Mouse (Mus musculus) cortical plate, adult 2 months (tissue): Measurements from ENCODE around the gene Irs2. TPM values are rescaled to one million over a fixed set of nuclear protein-coding genes. Genes with fewer than 3 reads are reported as not detected.

Experiments
- H3K27ac ChIP-seq: fragments of 200-500 bp; 2 replicates; pipeline ENCODE4 v1.5.1; 2012; ENCODE audit warnings: low read length, control low read depth, inconsistent platforms; ENCODE audit not compliant: insufficient read depth
- H3K4me1 ChIP-seq: fragments of 200-500 bp; 2 replicates; pipeline ENCODE4 v1.6.1; 2011; ENCODE audit warnings: low read length; ENCODE audit not compliant: control insufficient read depth, insufficient read depth
- H3K4me3 ChIP-seq: fragments of 200-500 bp; 2 replicates; pipeline ENCODE4 v1.5.1; 2011; ENCODE audit warnings: mild to moderate bottlenecking, low read length, control low read depth; ENCODE audit not compliant: insufficient read depth
- CTCF ChIP-seq: fragments of 200-500 bp; IDR thresholded peaks from 2 replicates; pipeline ENCODE4 v1.5.1; 2011; ENCODE audit warnings: mild to moderate bottlenecking, control low read depth, low read length; ENCODE audit not compliant: insufficient read depth; ENCODE audit errors: extremely low read depth
- POLR2A ChIP-seq: fragments of 200-500 bp; IDR thresholded peaks from 2 replicates; pipeline ENCODE4 v1.6.1; 2011; ENCODE audit warnings: mild to moderate bottlenecking, low read length, control low read depth; ENCODE audit not compliant: insufficient read depth; ENCODE audit errors: extremely low read depth
- polyA plus RNA-seq: library from polyadenylated mRNA; depleted of rRNA; stranded (reverse); fragments of >200 nt; gene quantifications from 2 replicates; pipeline ENCODE4 v1.2.3, GENCODE M21; 2012

Gene Irs2
- polyA plus RNA-seq, 1 experiment = 18.0 TPM

- Histone ChIP-seq H3K4me3 (no peak overlapping the region), H3K4me1 (no peaks in the 10 kb centered on the region; the same call in 1 of the 2 replicates), H3K27ac (peak overlapping the region; percentile 43)
- no peak for TF ChIP-seq POLR2A
- no peak for TF ChIP-seq CTCF
These were observed 30.4 kb downstream of the Irs2 start for GRCm38 (mm10) chr8:10977742-10978376.

DNA sequence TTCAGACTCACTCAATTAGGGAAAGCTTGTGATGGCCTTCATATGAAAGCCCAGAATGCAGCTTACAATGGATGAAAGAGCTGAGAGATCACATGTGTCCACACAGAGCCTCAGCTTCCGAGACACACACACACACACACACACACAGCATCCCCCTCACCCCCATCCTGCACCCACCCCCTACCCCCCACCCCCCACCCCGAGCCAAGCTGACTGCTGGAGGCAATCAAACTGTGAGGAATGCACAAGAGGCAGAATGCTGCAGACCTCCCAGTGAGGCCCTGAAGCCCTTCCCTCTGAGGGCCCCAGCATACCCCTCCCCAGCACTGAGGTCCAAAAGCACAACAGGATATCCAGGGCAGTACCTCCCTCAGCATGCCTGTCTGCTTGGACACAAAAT lies 33.6 kb downstream of the Irs2 start:
- no peaks in the 10 kb centered on the region; the same call in 1 of the 2 replicates for H3K4me1 ChIP-seq
- TF ChIP-seq CTCF (no peak), POLR2A (no peak)
- no peak overlapping the region for H3K4me3 ChIP-seq
- no peak overlapping the region for H3K27ac ChIP-seq

- Histone ChIP-seq H3K27ac (no peak overlapping the region), H3K4me3 (no peak overlapping the region), H3K4me1 (no peaks in the 10 kb centered on the region)
- TF ChIP-seq CTCF = no peak
- TF ChIP-seq POLR2A = no peak
These were observed 34.1 kb downstream of the Irs2 start for GRCm38 (mm10) chr8:10974126-10974525.

DNA sequence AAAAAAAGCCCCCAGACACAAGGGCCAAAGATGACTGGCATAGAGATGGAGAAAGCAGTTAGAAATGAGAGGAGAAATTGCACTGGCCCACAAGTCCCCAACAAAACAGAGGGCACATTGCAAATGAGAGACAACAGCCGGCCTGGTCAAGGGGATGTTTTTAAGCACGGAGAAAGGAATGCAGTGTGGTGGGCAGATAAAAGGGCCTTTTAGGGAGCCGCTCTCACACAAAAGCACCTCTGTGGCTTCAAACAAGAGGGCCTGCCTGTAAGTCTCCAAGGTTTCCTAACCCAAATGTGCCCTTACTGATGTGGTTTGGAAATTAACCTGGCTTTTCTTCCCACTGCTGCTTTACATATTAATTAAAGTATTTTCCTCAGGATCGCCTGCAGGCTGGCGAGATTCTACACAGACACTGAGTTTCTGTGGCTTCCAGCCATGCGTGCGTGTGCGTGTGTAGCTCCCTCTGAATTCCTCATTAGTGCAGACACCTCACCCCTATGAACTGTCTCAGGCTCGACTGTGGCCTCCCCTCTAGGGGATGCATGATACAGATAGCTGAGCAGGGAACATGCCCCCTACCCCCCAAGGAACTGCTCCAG lies 35.3 kb downstream of the Irs2 start:
- no peak for TF ChIP-seq CTCF
- TF ChIP-seq POLR2A = no peak
- Histone ChIP-seq H3K27ac (no peak overlapping the region), H3K4me1 (no peaks in the 10 kb centered on the region), H3K4me3 (no peak overlapping the region)

- Histone ChIP-seq H3K27ac (no peak overlapping the region), H3K4me3 (no peak overlapping the region), H3K4me1 (no peaks in the 10 kb centered on the region)
- TF ChIP-seq POLR2A (no peak), CTCF (no peak)
These were observed 36.3 kb downstream of the Irs2 start for GRCm38 (mm10) chr8:10971984-10972383.

- Histone ChIP-seq H3K4me3 (no peak overlapping the region), H3K27ac (no peak overlapping the region), H3K4me1 (no peaks in the 10 kb centered on the region)
- TF ChIP-seq CTCF = no peak
- TF ChIP-seq POLR2A = no peak
These were observed 36.7 kb downstream of the Irs2 start for GRCm38 (mm10) chr8:10971509-10971908.

DNA sequence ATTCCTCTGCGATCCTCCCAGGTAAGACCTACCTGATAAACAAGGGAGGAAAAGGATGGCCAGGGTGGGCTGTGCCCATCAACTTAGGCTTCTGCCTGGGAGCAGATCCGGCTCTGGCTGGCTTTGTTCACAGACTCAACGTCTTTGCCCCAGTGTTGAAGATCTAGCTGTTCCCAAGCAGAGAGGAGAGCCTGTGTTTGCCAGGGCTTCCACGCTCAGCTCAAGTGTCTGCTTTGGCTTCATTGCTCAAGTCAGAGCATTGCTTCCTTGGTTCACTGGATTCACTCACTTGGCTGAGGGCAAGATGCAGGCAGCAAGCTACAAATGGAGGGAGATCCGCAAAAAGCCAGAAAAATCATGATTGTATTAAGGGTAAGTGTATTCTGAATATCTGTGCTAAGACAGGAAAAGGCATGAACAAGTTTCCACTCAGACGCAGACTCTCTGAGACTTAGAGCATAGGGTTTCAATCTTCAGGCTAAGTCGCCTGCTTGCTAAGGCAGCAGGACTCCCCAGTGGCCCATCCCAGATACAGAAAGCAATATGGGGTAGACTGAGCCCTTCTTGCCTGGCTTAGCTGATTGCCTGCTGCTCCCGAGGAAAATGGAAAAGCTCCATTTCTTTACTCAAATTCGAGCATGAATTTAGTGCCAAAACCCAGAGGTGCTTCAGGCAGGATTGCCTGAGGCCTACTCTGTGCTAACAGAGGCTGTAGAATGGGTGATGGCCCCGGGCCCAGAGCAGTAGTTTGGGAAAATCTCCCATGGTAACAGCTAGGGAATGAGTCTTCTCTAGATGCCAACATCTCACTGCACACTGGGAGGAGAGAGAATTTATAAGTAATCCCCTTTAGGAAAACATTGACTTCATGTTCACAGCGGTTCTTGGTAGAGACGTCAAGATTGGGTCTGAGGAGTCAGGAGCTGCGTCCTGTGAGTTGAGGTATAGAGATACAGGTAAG lies 37.5 kb downstream of the Irs2 start:
- Histone ChIP-seq H3K27ac (no peak overlapping the region), H3K4me3 (no peak overlapping the region), H3K4me1 (no peaks in the 10 kb centered on the region)
- TF ChIP-seq CTCF (no peak), POLR2A (no peak)

GRCm38 (mm10) chr8:10968687-10969086 lies 39.6 kb downstream of the Irs2 start:
- no peak overlapping the region for H3K27ac ChIP-seq
- no peak overlapping the region for H3K4me3 ChIP-seq
- H3K4me1 ChIP-seq = no peaks in the 10 kb centered on the region; the same call in 1 of the 2 replicates
- TF ChIP-seq CTCF (no peak), POLR2A (no peak)

GRCm38 (mm10) chr8:10965401-10966117 lies 42.7 kb downstream of the Irs2 start:
- Histone ChIP-seq H3K4me1 (no peaks in the 10 kb centered on the region; the same call in 1 of the 2 replicates), H3K4me3 (no peak overlapping the region), H3K27ac (no peak overlapping the region)
- TF ChIP-seq POLR2A = no peak
- TF ChIP-seq CTCF = no peak
